Mouse (Mus musculus) liver, postnatal 0 days (tissue): ENCODE results near the gene Tek.

ENCODE experiments used
- CTCF ChIP-seq: sonication (generic); IDR thresholded peaks from 2 replicates; pipeline ENCODE4 v1.5.1; 2016; ENCODE audit warnings: antibody characterized with exemption, low read depth
- EP300 ChIP-seq: IDR thresholded peaks from 2 replicates; pipeline ENCODE4 v1.6.1; 2016; ENCODE audit warnings: antibody characterized with exemption, low read depth, mild to moderate bottlenecking

- TF ChIP-seq EP300 (no peak), CTCF (no peak)
Observed at GRCm38 (mm10) chr4:94713741-94714140, 25.3 kb upstream of the Tek start.
